Mouse (Mus musculus): Measurements from ENCODE around the gene Tmem159. TPM values are rescaled to one million over a fixed set of nuclear protein-coding genes. Genes with fewer than 3 reads are reported as not detected.

The Tmem159 gene
- polyA plus RNA-seq, 1 experiment from 2014 or later, result 23.6 TPM

DNA sequence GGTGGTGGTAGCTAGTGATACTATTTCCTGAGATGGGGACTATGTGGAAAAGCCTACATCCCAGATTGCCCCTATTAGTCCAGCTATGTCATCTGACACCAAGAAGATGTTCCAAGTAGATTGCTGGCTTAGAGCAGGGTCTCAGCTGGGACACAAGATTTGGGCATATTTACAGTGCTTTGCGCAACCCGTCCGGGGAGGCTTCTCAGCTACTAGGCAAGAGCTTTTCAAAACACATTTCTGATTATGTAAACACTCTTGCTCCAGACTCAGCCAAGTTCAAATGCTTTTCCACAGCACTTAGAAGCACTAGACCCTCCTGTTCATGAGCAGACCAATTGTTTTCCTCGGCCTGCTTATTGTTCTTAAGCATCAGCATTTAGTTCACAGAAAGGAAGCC lies 21.6 kb downstream of the Tmem159 start:
- 89% methylated on average over 4 of the region's 4 CpGs for WGBS
- no peak for DNase-seq (ENCODE audit: low spot score, missing footprints)

DNA sequence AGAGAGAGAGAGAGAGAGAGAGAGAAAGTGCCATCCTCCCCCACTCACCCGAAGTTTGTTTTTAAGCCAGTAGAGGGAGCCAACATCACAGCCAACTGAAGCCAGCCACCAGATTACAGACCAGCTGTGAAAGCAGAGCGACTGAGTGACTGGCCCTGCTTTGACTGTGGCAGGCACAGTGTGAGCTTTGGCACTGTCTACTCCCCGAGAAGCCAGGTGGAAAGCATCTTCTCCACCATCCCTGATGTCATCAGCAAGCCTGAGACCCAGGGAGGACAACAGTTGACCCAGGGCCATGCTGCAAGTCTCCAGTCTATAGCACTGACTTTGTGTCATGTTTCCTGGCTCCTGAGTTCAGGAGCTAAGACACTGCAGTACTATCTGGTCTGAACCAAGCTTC lies 22.7 kb downstream of the Tmem159 start:
- peak; percentile 97 for DNase-seq (ENCODE audit: low spot score, missing footprints)
- Histone ChIP-seq H3K36me3 (ENCODE audit: control insufficient read depth, insufficient read depth, low read length) (no peaks in the 10 kb centered on the region), H3K9ac (ENCODE audit: low read length) (no peak overlapping the region), H3K4me2 (no peak overlapping the region), H3K4me1 (ENCODE audit: control insufficient read depth, insufficient read depth, low read length) (peaks cover 4% of the 10 kb centered on the region), H3K9me3 (ENCODE audit: control insufficient read depth, low read length) (no peaks in the 10 kb centered on the region), H3K4me3 (ENCODE audit: low read depth, low read length) (no peak overlapping the region), H3K27me3 (ENCODE audit: control insufficient read depth, insufficient read depth, low read length) (no peaks in the 10 kb centered on the region), H3K27ac (ENCODE audit: low read depth, low read length) (no peak overlapping the region)
- peak; percentile 89 for ATAC-seq (ENCODE audit: low FRiP score)
- WGBS, result 2% methylated on average over 3 of the region's 3 CpGs

More for the DNA sequence above, 21.6 kb downstream of the Tmem159 start:
- Histone ChIP-seq H3K27me3 (ENCODE audit: control insufficient read depth, insufficient read depth, low read length) (no peaks in the 10 kb centered on the region), H3K4me2 (no peak overlapping the region), H3K9ac (ENCODE audit: low read length) (no peak overlapping the region), H3K36me3 (ENCODE audit: control insufficient read depth, insufficient read depth, low read length) (no peaks in the 10 kb centered on the region), H3K4me3 (ENCODE audit: low read depth, low read length) (no peak overlapping the region), H3K4me1 (ENCODE audit: control insufficient read depth, insufficient read depth, low read length) (peaks cover 4% of the 10 kb centered on the region), H3K27ac (ENCODE audit: low read depth, low read length) (no peak overlapping the region), H3K9me3 (ENCODE audit: control insufficient read depth, low read length) (no peaks in the 10 kb centered on the region)
- no peak for ATAC-seq (ENCODE audit: low FRiP score)

DNA sequence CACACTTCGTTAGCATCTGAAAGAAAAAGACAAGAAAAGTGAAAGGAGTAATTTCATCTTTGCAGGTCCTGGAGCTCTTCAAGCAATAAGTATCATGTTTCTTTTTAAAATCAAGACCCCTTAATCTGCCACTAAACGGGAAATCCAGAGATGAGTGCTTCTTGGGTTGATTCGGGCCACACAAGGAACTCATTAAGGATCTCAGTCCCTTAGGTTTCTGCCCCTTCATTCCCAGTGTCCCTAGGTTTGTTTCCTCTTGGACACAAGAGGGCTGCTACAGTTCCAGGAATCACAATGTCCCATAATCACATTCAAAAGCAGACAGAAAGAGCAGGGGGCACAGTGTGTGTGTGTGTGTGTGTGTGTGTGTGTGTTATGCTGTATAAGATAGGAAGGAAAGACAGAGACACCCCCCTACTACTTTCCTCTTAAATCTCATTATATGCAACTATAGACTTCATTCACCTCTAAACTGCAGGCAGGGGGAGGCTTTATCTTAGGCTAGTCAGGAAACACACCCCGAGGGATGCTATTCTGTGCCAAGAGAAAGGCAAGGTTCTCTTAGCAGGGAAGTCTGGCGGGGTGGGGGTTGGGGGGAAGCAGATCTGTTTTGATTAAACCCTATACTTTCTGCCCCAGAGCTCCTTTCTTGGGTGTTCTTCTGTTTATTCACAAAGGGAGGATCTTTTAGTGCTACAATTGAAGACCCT lies 25.0 kb downstream of the Tmem159 start:
- Histone ChIP-seq H3K27me3 (ENCODE audit: control insufficient read depth, insufficient read depth, low read length) (no peaks in the 10 kb centered on the region), H3K9ac (ENCODE audit: low read length) (no peak overlapping the region), H3K4me1 (ENCODE audit: control insufficient read depth, insufficient read depth, low read length) (peaks cover 4% of the 10 kb centered on the region), H3K4me2 (no peak overlapping the region), H3K4me3 (ENCODE audit: low read depth, low read length) (no peak overlapping the region), H3K36me3 (ENCODE audit: control insufficient read depth, insufficient read depth, low read length) (no peaks in the 10 kb centered on the region), H3K27ac (ENCODE audit: low read depth, low read length) (no peak overlapping the region), H3K9me3 (ENCODE audit: control insufficient read depth, low read length) (no peaks in the 10 kb centered on the region)
- 26% methylated on average over 5 of the region's 5 CpGs for WGBS
- ATAC-seq (ENCODE audit: low FRiP score) (no peak), DNase-seq (ENCODE audit: low spot score, missing footprints) (peak; percentile 74)

DNA sequence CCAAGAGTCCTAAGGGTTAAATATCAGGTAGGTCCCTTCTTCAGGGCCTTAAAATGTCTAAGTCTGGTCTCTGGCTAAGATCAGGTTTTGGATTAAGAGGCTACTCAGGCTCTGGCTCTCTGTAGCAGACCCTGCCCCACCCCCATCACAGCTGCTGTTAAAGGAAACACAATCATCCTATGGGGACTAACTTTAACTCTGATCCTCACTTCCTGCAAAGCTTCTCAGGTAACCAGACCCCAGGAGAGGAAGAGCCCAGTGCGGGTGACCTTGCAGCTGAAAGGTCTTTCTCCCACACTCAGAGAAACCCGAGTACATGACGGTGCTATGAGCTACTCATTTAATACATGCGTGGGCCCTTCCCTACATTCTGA lies 25.5 kb downstream of the Tmem159 start:
- DNase-seq (ENCODE audit: low spot score, missing footprints), result peak; percentile 78
- Histone ChIP-seq H3K4me1 (ENCODE audit: control insufficient read depth, insufficient read depth, low read length) (peaks cover 4% of the 10 kb centered on the region), H3K4me3 (ENCODE audit: low read depth, low read length) (no peak overlapping the region), H3K27me3 (ENCODE audit: control insufficient read depth, insufficient read depth, low read length) (no peaks in the 10 kb centered on the region), H3K4me2 (no peak overlapping the region), H3K36me3 (ENCODE audit: control insufficient read depth, insufficient read depth, low read length) (no peaks in the 10 kb centered on the region), H3K9me3 (ENCODE audit: control insufficient read depth, low read length) (no peaks in the 10 kb centered on the region), H3K9ac (ENCODE audit: low read length) (no peak overlapping the region), H3K27ac (ENCODE audit: low read depth, low read length) (no peak overlapping the region)
- 50% methylated on average over 4 of the region's 4 CpGs for WGBS
- no peak for ATAC-seq (ENCODE audit: low FRiP score)

DNA sequence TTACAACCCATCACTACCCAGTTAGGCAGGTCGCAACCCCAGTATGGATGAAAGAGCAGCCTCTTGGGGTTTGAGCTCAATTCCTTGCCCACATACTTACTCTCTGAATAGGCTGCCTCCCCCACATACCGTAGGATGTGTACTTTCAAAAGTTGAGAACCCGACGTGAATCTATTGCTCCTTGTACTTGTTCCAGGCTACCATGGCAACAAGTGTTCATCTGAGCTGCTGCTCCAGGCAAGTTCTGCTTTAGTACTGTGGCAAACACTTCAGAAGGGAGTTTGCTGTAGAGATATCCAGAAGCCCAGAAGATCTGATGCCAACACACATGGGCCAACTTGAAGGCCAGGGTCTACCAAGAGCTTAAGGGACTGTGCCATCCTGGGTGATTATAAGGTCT lies 26.8 kb downstream of the Tmem159 start:
- no peak overlapping the region for H3K4me3 ChIP-seq (ENCODE audit: low read depth, low read length)
- no peak for ATAC-seq (ENCODE audit: low FRiP score)
- peaks cover 4% of the 10 kb centered on the region for H3K4me1 ChIP-seq (ENCODE audit: control insufficient read depth, insufficient read depth, low read length)
- no peaks in the 10 kb centered on the region for H3K36me3 ChIP-seq (ENCODE audit: control insufficient read depth, insufficient read depth, low read length)
- no peak for DNase-seq (ENCODE audit: low spot score, missing footprints)
- no peak overlapping the region for H3K4me2 ChIP-seq
- H3K9ac ChIP-seq (ENCODE audit: low read length), result no peak overlapping the region
- no peaks in the 10 kb centered on the region for H3K27me3 ChIP-seq (ENCODE audit: control insufficient read depth, insufficient read depth, low read length)
- no peak overlapping the region for H3K27ac ChIP-seq (ENCODE audit: low read depth, low read length)
- WGBS, result 72% methylated on average over 4 of the region's 4 CpGs
- no peaks in the 10 kb centered on the region for H3K9me3 ChIP-seq (ENCODE audit: control insufficient read depth, low read length)

DNA sequence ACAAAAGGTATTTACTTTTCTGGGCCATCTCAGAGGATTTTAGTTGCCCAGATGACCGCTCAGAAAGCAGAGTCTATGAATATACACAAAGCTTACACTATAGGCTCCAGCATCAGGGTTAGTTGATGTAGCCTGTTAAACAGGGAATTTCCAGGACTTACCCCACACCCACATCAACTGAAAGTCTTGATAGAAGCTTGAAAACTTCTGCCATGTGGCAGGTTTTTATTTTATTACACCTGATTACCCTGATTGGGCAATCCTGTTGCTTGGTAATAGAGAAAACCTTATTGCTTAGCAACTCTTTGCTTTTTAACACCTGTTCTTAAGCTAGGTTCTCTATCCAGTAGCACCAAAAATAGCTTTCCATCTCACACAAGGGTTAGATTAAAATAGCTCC lies 40.6 kb downstream of the Tmem159 start:
- no peak overlapping the region for H3K27ac ChIP-seq (ENCODE audit: low read depth, low read length)
- DNase-seq (ENCODE audit: low spot score, missing footprints) (peak; percentile 37), ATAC-seq (ENCODE audit: low FRiP score) (no peak)
- H3K27me3 ChIP-seq (ENCODE audit: control insufficient read depth, insufficient read depth, low read length), result no peaks in the 10 kb centered on the region
- WGBS, result 86% methylated on average over 1 of the region's 1 CpGs
- no peaks in the 10 kb centered on the region for H3K9me3 ChIP-seq (ENCODE audit: control insufficient read depth, low read length)
- no peak overlapping the region for H3K9ac ChIP-seq (ENCODE audit: low read length)
- no peaks in the 10 kb centered on the region for H3K36me3 ChIP-seq (ENCODE audit: control insufficient read depth, insufficient read depth, low read length)
- H3K4me2 ChIP-seq, result no peak overlapping the region
- no peak overlapping the region for H3K4me3 ChIP-seq (ENCODE audit: low read depth, low read length)
- H3K4me1 ChIP-seq (ENCODE audit: control insufficient read depth, insufficient read depth, low read length), result no peaks in the 10 kb centered on the region

DNA sequence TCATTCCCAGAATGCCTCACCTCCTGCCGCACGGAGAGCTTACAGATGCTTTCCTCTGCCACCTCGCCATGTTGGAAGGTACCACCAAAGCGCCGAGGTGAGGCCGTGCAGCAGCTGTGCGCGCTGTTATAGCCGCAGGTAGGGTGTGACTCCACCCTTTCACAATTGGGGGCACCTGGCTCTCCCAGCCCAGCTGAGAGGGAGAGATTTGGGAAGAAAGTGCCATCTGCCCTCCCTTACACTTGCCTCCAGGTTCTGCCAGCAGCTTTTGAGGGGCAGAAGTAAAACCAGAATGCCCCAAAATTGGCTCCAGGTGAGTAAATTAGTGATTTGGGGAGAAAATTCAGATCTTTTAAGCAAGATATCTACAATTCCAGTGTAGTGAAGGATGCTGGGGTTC lies 43.0 kb downstream of the Tmem159 start, which contains the start of gene Zp2:
TSS of gene Zp2 (minus strand) at position 101 of the 400 bp plus-strand sequence.
- no peak within 1 kb of the TSS for H3K27ac ChIP-seq (ENCODE audit: low read depth, low read length)
- 74% methylated on average over 9 of the region's 9 CpGs for WGBS
- H3K9ac ChIP-seq (ENCODE audit: low read length), result no peak within 1 kb of the TSS
- no peak within 1 kb of the TSS for H3K4me3 ChIP-seq (ENCODE audit: low read depth, low read length)
- no peaks in the 10 kb centered on the region for H3K9me3 ChIP-seq (ENCODE audit: control insufficient read depth, low read length)
- H3K36me3 ChIP-seq (ENCODE audit: control insufficient read depth, insufficient read depth, low read length), result no peaks in the 10 kb centered on the region
- ATAC-seq (ENCODE audit: low FRiP score) (no peak), DNase-seq (ENCODE audit: low spot score, missing footprints) (peak; percentile 45)
- H3K4me2 ChIP-seq, result no peak within 1 kb of the TSS
- no peaks in the 10 kb centered on the region for H3K27me3 ChIP-seq (ENCODE audit: control insufficient read depth, insufficient read depth, low read length)
- no peaks in the 10 kb centered on the region for H3K4me1 ChIP-seq (ENCODE audit: control insufficient read depth, insufficient read depth, low read length)

DNA sequence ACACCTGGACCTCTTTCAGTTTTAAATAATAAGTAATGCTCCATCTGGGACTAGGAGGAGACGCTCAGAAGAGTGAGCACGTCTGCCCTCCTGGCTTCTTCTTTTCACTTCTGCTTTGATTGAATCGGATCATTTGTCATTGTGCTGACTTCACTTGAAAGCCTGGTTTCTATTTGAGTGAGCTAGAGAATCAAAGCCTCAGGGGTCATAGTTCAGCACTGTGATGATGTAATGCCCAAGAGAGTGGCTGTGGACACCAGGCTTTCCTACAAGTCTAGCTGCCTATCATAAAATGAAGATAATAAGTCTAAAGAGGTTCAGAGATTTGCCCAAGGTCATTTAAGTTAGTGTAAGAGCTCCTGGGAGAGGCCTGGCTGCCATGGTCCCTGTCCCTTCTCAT lies 48.1 kb downstream of the Tmem159 start:
- H3K9ac ChIP-seq (ENCODE audit: low read length), result no peak overlapping the region
- WGBS, result 18% methylated on average over 3 of the region's 3 CpGs
- no peak for DNase-seq (ENCODE audit: low spot score, missing footprints)
- no peaks in the 10 kb centered on the region for H3K36me3 ChIP-seq (ENCODE audit: control insufficient read depth, insufficient read depth, low read length)
- no peak for ATAC-seq (ENCODE audit: low FRiP score)
- no peaks in the 10 kb centered on the region for H3K4me1 ChIP-seq (ENCODE audit: control insufficient read depth, insufficient read depth, low read length)
- H3K27ac ChIP-seq (ENCODE audit: low read depth, low read length), result no peak overlapping the region
- no peak overlapping the region for H3K4me2 ChIP-seq
- H3K27me3 ChIP-seq (ENCODE audit: control insufficient read depth, insufficient read depth, low read length), result no peaks in the 10 kb centered on the region
- no peak overlapping the region for H3K4me3 ChIP-seq (ENCODE audit: low read depth, low read length)
- no peaks in the 10 kb centered on the region for H3K9me3 ChIP-seq (ENCODE audit: control insufficient read depth, low read length)

DNA sequence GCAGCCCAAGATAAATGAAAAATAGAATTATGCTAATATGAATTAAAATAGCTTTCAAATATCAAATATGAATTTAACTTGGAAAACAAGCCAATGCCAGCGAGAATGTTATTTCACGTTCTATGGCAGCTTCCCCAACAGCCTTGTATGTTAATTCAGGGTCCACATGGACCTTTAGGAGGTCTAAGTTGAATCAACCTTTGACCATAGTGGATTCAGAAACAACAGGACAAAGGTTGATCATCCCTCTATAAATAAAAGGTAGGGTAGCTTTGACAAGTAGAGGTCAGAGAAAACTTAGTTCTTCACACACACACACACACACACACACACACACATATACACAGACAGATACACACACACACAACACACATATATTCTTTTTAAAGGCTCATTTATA lies 48.7 kb downstream of the Tmem159 start:
- no peaks in the 10 kb centered on the region for H3K36me3 ChIP-seq (ENCODE audit: control insufficient read depth, insufficient read depth, low read length)
- H3K9ac ChIP-seq (ENCODE audit: low read length), result no peak overlapping the region
- no peak overlapping the region for H3K4me2 ChIP-seq
- no peaks in the 10 kb centered on the region for H3K9me3 ChIP-seq (ENCODE audit: control insufficient read depth, low read length)
- DNase-seq (ENCODE audit: low spot score, missing footprints) (no peak), ATAC-seq (ENCODE audit: low FRiP score) (no peak)
- H3K27ac ChIP-seq (ENCODE audit: low read depth, low read length), result no peak overlapping the region
- 84% methylated on average over 2 of the region's 2 CpGs for WGBS
- H3K27me3 ChIP-seq (ENCODE audit: control insufficient read depth, insufficient read depth, low read length), result no peaks in the 10 kb centered on the region
- no peaks in the 10 kb centered on the region for H3K4me1 ChIP-seq (ENCODE audit: control insufficient read depth, insufficient read depth, low read length)
- no peak overlapping the region for H3K4me3 ChIP-seq (ENCODE audit: low read depth, low read length)

All from midbrain, embryonic 11.5 days (tissue).